Mouse (Mus musculus) mouse trophoblast stem cell (cell line): ENCODE results near the gene Sub1.

Experiments
- in situ Hi-C, 2 experiments: fragments of 300-500 bp; cut with MseI, MboI; formaldehyde crosslinking; loops; 2 replicates in 1 of 2; 3 replicates in 1 of 2; pipeline ENCODE4 v1.15.1; 2025

Gene Sub1

GRCm38 (mm10) chr15:11965201-11965845 lies 31.5 kb downstream of the Sub1 start:
- in situ Hi-C loops, result loop anchor here (5.0 to 25.0 kb wide), 6 partner anchors 211 to 553 kb away; no protein-coding TSS in a partner anchor

GRCm38 (mm10) chr15:11963791-11964525 lies 32.8 kb downstream of the Sub1 start:
- in situ Hi-C loops, result loop anchor here (10.0 to 25.0 kb wide), 4 partner anchors 209 to 552 kb away; no protein-coding TSS in a partner anchor

- in situ Hi-C loops, result loop anchor here (10.0 to 25.0 kb wide), 4 partner anchors 205 to 547 kb away; no protein-coding TSS in a partner anchor
Measured at GRCm38 (mm10) chr15:11959716-11960115, 37.1 kb downstream of the Sub1 start.

DNA sequence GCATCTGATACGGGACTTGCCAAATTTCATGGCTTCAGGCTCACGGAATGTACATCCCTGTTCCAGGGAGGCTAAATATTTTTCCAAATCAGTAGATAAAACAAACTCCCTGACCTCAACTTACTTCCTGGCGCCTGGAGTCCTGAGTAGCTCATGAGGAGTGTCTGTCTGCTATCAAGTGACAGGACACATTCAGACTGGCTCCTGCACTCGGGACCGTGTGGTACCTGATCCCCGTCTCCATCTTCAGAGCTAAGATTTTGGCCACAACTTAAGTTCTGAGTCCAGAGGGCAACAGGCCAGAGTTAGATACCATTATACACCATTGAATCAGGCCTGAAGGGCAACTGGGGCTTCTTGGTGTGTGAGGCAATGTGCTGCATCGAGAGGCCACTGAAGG lies 40.7 kb downstream of the Sub1 start:
- in situ Hi-C loops, result loop anchor here in 1 of 2 experiments (25.0 kb wide), 1 partner anchor 544 kb away; no protein-coding TSS in a partner anchor

- in situ Hi-C loops, result loop anchor here in 1 of 2 experiments (25.0 kb wide), 1 partner anchor 542 kb away; no protein-coding TSS in a partner anchor
Measured at GRCm38 (mm10) chr15:11954190-11954589, 42.6 kb downstream of the Sub1 start.

DNA sequence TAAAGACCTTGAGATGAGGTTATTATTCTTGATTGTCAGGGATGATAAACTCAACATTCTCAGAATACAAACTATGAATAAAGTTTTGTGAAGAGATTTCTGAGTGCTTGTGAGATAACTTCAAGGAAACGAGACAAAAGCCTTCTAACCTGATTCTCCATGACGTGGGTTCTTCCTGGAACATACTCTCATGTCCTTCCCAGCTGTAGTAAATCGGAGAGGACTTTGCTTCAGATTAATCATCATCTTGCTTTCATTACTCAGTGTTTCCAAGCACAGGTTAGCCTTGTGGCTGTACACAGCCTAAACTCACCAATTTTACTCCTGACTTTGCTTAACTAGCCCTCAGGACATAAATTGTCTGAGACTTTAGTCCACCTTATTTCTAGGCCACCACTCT lies 44.6 kb downstream of the Sub1 start:
- in situ Hi-C loops, result loop anchor here in 1 of 2 experiments (25.0 kb wide), 1 partner anchor 540 kb away; no protein-coding TSS in a partner anchor

DNA sequence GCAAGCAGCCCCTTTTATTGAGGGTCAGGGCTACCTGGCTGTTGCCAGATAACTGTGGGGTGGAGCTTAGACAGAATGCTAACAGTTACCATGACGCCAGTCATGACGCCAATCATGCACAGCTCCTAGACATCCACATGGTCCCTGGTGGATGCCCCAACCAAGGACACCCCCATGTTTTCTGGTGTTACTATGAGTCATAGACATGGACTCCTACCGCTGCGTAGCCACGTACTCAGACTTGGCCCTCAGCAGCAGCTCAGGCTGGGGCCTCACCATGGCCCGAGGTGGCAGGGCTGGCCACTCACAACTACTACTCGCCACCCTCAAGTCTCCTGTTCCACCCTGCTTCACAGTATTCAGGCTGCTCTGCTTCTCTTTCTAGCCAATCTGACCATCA lies 45.6 kb downstream of the Sub1 start:
- in situ Hi-C loops, result loop anchor here in 1 of 2 experiments (25.0 kb wide), 1 partner anchor 539 kb away; no protein-coding TSS in a partner anchor

DNA sequence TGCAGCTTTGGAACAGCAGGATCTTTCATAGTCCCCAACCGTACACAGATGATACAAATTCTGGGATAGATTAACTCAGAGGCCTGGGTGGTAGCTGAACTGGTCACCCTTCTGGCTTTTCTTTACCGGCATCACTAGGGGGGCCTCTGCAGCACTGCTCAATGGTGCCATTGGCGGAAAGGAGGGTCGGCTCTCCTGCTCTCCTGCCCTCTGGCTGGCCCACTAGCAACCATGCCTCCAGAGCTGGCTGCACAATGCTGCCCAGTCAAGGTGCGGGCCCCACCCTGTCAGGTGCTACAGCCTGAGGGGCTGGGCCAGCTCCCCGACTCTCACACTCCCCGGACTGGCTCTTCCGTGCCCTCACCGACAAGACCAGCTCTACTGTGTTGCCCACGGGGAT lies 46.6 kb downstream of the Sub1 start:
- in situ Hi-C loops, result loop anchor here in 1 of 2 experiments (25.0 kb wide), 1 partner anchor 538 kb away; no protein-coding TSS in a partner anchor

DNA sequence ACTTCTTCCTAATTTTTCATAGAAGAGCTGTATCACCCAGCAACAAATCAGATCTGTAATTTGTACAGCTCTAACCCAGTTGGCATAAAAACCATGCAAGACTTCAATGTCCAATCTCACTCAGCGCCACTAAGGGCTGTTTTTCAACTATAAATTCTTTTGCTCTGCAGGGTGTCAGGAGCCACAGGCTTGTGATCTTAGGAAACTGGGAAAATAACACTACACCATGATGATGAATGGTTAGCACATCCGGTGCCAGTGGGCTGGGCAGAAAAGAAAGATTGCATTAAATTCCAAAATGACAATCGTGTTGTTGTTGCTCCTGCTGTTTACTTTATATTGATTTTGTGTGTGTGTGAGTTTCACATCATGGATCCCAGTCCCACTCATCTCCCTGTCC lies 47.3 kb downstream of the Sub1 start:
- in situ Hi-C loops, result no loop called here

GRCm38 (mm10) chr15:11940855-11941254 lies 55.9 kb downstream of the Sub1 start:
- in situ Hi-C loops, result no loop called here
